Mouse (Mus musculus): ENCODE measurements at regions not wholly inside any gene's neighbourhood (a gene's known extent, or its start where the extent isn't known, plus 50 kb on each side); places are given as distances from the start of the nearest gene placed in this dataset.

- H3K27ac ChIP-seq (ENCODE audit: low read depth, low read length), result no peak overlapping the region
- ATAC-seq, result no peak
- 63% methylated on average over 7 of the region's 7 CpGs for WGBS
- H3K9me3 ChIP-seq (ENCODE audit: control insufficient read depth, low read length), result no peaks in the 10 kb centered on the region
- no peak overlapping the region for H3K9ac ChIP-seq (ENCODE audit: low read depth, low read length)
- H3K27me3 ChIP-seq (replicated peaks; ENCODE audit: control insufficient read depth, insufficient read depth, low read length), result no peaks in the 10 kb centered on the region
- peaks cover 12% of the 10 kb centered on the region for H3K4me1 ChIP-seq (ENCODE audit: control insufficient read depth, insufficient read depth, low read depth, low read length)
- no peak overlapping the region for H3K4me3 ChIP-seq (ENCODE audit: low read length)
- no peak overlapping the region for H3K4me2 ChIP-seq (ENCODE audit: low read length)
- no peaks in the 10 kb centered on the region for H3K36me3 ChIP-seq (ENCODE audit: control insufficient read depth, insufficient read depth, low read length)
Measured at GRCm38 (mm10) chr7:73308981-73309380, 66.3 kb upstream of the Rgma start.

GRCm38 (mm10) chr7:73310056-73310455 is 65.3 kb upstream of the Rgma start:
- Histone ChIP-seq H3K9ac (ENCODE audit: low read depth, low read length) (no peak overlapping the region), H3K27me3 (replicated peaks; ENCODE audit: control insufficient read depth, insufficient read depth, low read length) (no peaks in the 10 kb centered on the region), H3K4me3 (ENCODE audit: low read length) (no peak overlapping the region), H3K9me3 (ENCODE audit: control insufficient read depth, low read length) (no peaks in the 10 kb centered on the region), H3K36me3 (ENCODE audit: control insufficient read depth, insufficient read depth, low read length) (no peaks in the 10 kb centered on the region), H3K4me1 (ENCODE audit: control insufficient read depth, insufficient read depth, low read depth, low read length) (peaks cover 9% of the 10 kb centered on the region), H3K27ac (ENCODE audit: low read depth, low read length) (no peak overlapping the region), H3K4me2 (ENCODE audit: low read length) (no peak overlapping the region)
- ATAC-seq, result no peak
- 96% methylated on average over 10 of the region's 10 CpGs for WGBS

DNA sequence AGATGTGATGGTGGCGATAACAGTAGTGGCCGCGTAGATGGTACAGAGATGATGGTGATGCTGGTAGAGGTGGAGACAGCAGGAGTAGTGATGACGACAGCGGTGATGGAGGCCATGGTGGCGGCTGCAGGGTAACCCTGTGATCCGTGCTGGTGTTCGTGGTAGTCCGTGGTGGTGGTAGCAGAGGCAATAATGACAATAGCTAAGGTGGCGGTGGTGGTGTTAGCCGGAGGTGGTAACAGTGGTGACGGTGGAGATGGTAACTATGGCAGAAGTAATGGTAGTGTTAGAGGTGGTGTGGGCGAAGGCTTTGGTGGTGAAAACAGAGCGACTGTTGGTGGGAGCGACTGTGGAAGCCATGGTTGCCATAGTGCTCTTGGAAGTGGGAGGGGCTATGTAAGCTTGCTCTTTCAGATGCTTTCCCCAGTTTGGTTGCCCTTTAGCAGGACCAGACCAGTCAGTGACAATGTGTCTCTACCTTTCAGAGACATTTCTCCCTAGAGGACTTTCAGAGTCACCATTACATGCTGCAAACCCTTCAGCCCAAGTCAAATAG is 64.7 kb upstream of the Rgma start:
- no peaks in the 10 kb centered on the region for H3K9me3 ChIP-seq (ENCODE audit: control insufficient read depth, low read length)
- H3K4me1 ChIP-seq (ENCODE audit: control insufficient read depth, insufficient read depth, low read depth, low read length), result peaks cover 3% of the 10 kb centered on the region
- no peak overlapping the region for H3K4me2 ChIP-seq (ENCODE audit: low read length)
- H3K36me3 ChIP-seq (ENCODE audit: control insufficient read depth, insufficient read depth, low read length), result no peaks in the 10 kb centered on the region
- no peak for ATAC-seq
- H3K9ac ChIP-seq (ENCODE audit: low read depth, low read length), result no peak overlapping the region
- no peak overlapping the region for H3K27ac ChIP-seq (ENCODE audit: low read depth, low read length)
- no peaks in the 10 kb centered on the region for H3K27me3 ChIP-seq (replicated peaks; ENCODE audit: control insufficient read depth, insufficient read depth, low read length)
- no peak overlapping the region for H3K4me3 ChIP-seq (ENCODE audit: low read length)
- WGBS, result 96% methylated on average over 15 of the region's 15 CpGs

DNA sequence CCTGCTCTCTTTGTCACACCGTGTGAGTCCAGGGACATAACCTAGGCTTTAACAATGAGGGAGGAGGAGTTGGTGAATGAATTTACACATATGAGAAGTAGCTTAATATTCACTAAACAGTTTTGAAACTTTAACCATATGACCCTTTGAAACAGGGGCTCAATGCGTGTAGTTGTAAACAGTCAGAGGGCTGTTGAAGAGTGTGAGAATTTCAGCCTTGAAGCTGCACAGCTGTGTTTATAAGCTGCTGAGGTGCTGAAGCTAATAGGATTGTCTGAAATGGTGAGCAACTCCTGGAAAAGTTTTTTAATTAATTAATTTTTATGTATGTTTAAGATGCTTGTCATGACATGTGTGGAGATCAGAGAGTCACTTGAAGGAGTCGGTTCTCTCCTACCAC is 59.8 kb upstream of the Rgma start:
- Histone ChIP-seq H3K4me1 (ENCODE audit: control insufficient read depth, insufficient read depth, low read depth, low read length) (no peaks in the 10 kb centered on the region), H3K36me3 (ENCODE audit: control insufficient read depth, insufficient read depth, low read length) (no peaks in the 10 kb centered on the region), H3K27me3 (replicated peaks; ENCODE audit: control insufficient read depth, insufficient read depth, low read length) (no peaks in the 10 kb centered on the region), H3K4me2 (ENCODE audit: low read length) (no peak overlapping the region), H3K9ac (ENCODE audit: low read depth, low read length) (no peak overlapping the region), H3K27ac (ENCODE audit: low read depth, low read length) (no peak overlapping the region), H3K4me3 (ENCODE audit: low read length) (no peak overlapping the region), H3K9me3 (ENCODE audit: control insufficient read depth, low read length) (no peaks in the 10 kb centered on the region)
- 85% methylated on average over 3 of the region's 3 CpGs for WGBS
- ATAC-seq, result no peak

GRCm38 (mm10) chr7:73317574-73317973 is 57.7 kb upstream of the Rgma start:
- no peak for ATAC-seq
- Histone ChIP-seq H3K4me3 (ENCODE audit: low read length) (no peak overlapping the region), H3K9ac (ENCODE audit: low read depth, low read length) (no peak overlapping the region), H3K4me2 (ENCODE audit: low read length) (no peak overlapping the region), H3K27me3 (replicated peaks; ENCODE audit: control insufficient read depth, insufficient read depth, low read length) (no peaks in the 10 kb centered on the region), H3K27ac (ENCODE audit: low read depth, low read length) (no peak overlapping the region), H3K36me3 (ENCODE audit: control insufficient read depth, insufficient read depth, low read length) (no peaks in the 10 kb centered on the region), H3K4me1 (ENCODE audit: control insufficient read depth, insufficient read depth, low read depth, low read length) (no peaks in the 10 kb centered on the region), H3K9me3 (ENCODE audit: control insufficient read depth, low read length) (no peaks in the 10 kb centered on the region)
- 97% methylated on average over 4 of the region's 4 CpGs for WGBS

- Histone ChIP-seq H3K27me3 (replicated peaks; ENCODE audit: control insufficient read depth, insufficient read depth, low read length) (no peaks in the 10 kb centered on the region), H3K9ac (ENCODE audit: low read depth, low read length) (no peak overlapping the region), H3K36me3 (ENCODE audit: control insufficient read depth, insufficient read depth, low read length) (no peaks in the 10 kb centered on the region), H3K4me1 (ENCODE audit: control insufficient read depth, insufficient read depth, low read depth, low read length) (no peaks in the 10 kb centered on the region), H3K9me3 (ENCODE audit: control insufficient read depth, low read length) (no peaks in the 10 kb centered on the region), H3K27ac (ENCODE audit: low read depth, low read length) (no peak overlapping the region), H3K4me3 (ENCODE audit: low read length) (no peak overlapping the region), H3K4me2 (ENCODE audit: low read length) (no peak overlapping the region)
- 94% methylated on average over 6 of the region's 6 CpGs for WGBS
- no peak for ATAC-seq
Measured at GRCm38 (mm10) chr7:73319004-73319403, 56.3 kb upstream of the Rgma start.

DNA sequence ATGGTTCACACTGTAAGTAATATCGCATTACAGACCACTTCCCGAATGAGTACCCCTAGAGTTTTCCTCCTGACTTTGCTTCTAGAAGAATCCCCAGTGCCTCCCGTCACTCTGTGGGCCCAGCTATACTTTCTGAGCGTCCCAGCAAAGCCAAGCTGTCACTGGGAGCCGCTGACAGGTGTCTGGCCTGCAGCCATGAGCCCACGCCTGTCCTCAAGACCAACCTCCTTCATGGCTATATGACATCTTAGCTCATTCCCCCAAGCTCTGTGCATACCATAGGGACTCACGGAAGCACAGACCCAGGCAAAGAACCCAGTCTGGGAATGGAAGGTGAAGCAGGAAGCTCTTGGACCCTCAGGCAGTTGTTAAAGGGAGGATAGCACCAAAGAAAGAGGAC is 55.3 kb upstream of the Rgma start:
- Histone ChIP-seq H3K9ac (ENCODE audit: low read depth, low read length) (no peak overlapping the region), H3K4me2 (ENCODE audit: low read length) (no peak overlapping the region), H3K4me1 (ENCODE audit: control insufficient read depth, insufficient read depth, low read depth, low read length) (no peaks in the 10 kb centered on the region), H3K27me3 (replicated peaks; ENCODE audit: control insufficient read depth, insufficient read depth, low read length) (no peaks in the 10 kb centered on the region), H3K36me3 (ENCODE audit: control insufficient read depth, insufficient read depth, low read length) (no peaks in the 10 kb centered on the region), H3K27ac (ENCODE audit: low read depth, low read length) (no peak overlapping the region), H3K4me3 (ENCODE audit: low read length) (no peak overlapping the region), H3K9me3 (ENCODE audit: control insufficient read depth, low read length) (no peaks in the 10 kb centered on the region)
- WGBS, result 65% methylated on average over 7 of the region's 7 CpGs
- ATAC-seq, result no peak

DNA sequence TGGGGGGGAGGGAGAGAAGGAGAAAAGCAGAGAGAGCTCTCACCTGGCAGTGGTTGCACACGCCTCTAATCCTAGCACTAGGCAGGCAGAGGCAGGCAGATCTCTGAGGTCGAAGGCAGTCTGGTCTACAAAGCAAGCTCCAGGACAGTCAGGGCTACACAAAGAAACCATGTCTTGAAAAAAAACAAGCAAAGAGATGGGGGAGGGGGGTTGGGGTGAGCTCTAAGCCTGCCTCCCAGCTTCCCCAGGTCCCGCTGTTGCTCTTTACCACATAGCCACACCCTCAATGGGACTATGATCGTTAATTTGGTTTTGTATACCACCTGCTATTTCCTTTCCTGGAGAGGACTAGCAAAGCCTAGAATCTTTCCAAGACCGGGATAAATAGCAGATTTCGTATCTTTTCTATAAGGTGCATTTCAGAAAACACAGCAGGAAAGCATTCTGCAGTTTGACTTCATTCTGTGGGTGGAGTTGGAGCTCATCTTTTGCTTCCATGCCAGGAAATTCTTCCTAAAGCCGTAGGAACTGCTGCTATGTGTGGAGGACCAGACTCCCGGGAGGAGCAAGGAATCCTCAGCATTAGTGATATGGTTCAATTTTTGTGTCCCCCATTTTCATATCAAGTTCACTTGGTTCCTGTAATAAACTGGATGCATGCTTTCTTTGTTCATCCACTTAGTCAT is 52.7 kb upstream of the Rgma start:
- H3K4me1 ChIP-seq (ENCODE audit: control insufficient read depth, insufficient read depth, low read depth, low read length), result no peaks in the 10 kb centered on the region
- H3K9me3 ChIP-seq (ENCODE audit: control insufficient read depth, low read length), result no peaks in the 10 kb centered on the region
- no peak for ATAC-seq
- H3K27me3 ChIP-seq (replicated peaks; ENCODE audit: control insufficient read depth, insufficient read depth, low read length), result no peaks in the 10 kb centered on the region
- H3K27ac ChIP-seq (ENCODE audit: low read depth, low read length), result no peak overlapping the region
- H3K36me3 ChIP-seq (ENCODE audit: control insufficient read depth, insufficient read depth, low read length), result no peaks in the 10 kb centered on the region
- no peak overlapping the region for H3K4me2 ChIP-seq (ENCODE audit: low read length)
- 85% methylated on average over 8 of the region's 8 CpGs for WGBS
- no peak overlapping the region for H3K9ac ChIP-seq (ENCODE audit: low read depth, low read length)
- no peak overlapping the region for H3K4me3 ChIP-seq (ENCODE audit: low read length)

DNA sequence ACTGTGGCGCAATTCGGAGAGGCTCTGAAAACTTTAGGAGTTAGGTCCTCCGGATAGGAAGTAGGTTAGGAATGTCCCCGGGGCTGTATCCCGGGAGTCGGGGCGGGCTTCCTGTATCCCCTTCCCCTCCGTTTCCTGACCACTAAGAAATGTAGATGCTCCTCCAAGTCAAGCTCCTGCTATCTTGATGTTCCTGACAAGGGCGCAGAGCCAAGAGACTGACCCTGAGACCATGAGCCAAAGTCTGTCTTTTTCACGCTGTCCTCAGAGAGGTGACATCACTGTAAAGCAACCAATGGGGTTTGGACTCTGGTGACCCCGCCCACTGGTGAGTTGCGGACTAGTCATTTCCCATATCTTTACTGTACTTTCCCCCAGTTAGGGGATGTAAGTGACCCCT is 51.8 kb upstream of the Rgma start:
- H3K27ac ChIP-seq (ENCODE audit: low read depth, low read length), result no peak overlapping the region
- H3K9me3 ChIP-seq (ENCODE audit: control insufficient read depth, low read length), result no peaks in the 10 kb centered on the region
- H3K27me3 ChIP-seq (replicated peaks; ENCODE audit: control insufficient read depth, insufficient read depth, low read length), result no peaks in the 10 kb centered on the region
- H3K36me3 ChIP-seq (ENCODE audit: control insufficient read depth, insufficient read depth, low read length), result no peaks in the 10 kb centered on the region
- H3K4me1 ChIP-seq (ENCODE audit: control insufficient read depth, insufficient read depth, low read depth, low read length), result no peaks in the 10 kb centered on the region
- H3K4me2 ChIP-seq (ENCODE audit: low read length), result no peak overlapping the region
- ATAC-seq, result no peak
- H3K9ac ChIP-seq (ENCODE audit: low read depth, low read length), result no peak overlapping the region
- no peak overlapping the region for H3K4me3 ChIP-seq (ENCODE audit: low read length)
- 67% methylated on average over 12 of the region's 12 CpGs for WGBS
